Mouse (Mus musculus): Measurements from ENCODE around the gene Zbtb9. TPM values are rescaled to one million over a fixed set of nuclear protein-coding genes. Genes with fewer than 3 reads are reported as not detected.
"Not testable (repeated sequence)": the region's sequence is repeated elsewhere in the genome, so short reads cannot be mapped to it uniquely, and the experiment has no call there.

Gene Zbtb9
- total RNA-seq, 1 experiment = 8.2 TPM

- no peak for DNase-seq (ENCODE audit: low read depth, low spot score)
- Histone ChIP-seq H3K36me3 (ENCODE audit: control insufficient read depth, insufficient read depth, low read length, poor library complexity, severe bottlenecking) (peaks cover 19% of the 10 kb centered on the region), H3K27ac (ENCODE audit: insufficient read depth, low read depth, low read length, poor library complexity, severe bottlenecking) (no peak overlapping the region), H3K4me1 (ENCODE audit: control insufficient read depth in 2 of 2, insufficient read depth in 2 of 2, low read length in 2 of 2, poor library complexity in 1 of 2) (peaks cover 0 to 19% of the 10 kb centered on the region in 2 experiments; a peak in 1 of 4 replicates), H3K9ac (ENCODE audit: insufficient read depth, low read depth, low read length, poor library complexity, severe bottlenecking) (peak overlapping the region; percentile 86; the same call in 1 of the 2 replicates), H3K9me3 (ENCODE audit: control insufficient read depth, insufficient read depth, low read depth, low read length) (no peaks in the 10 kb centered on the region), H3K4me3 (ENCODE audit: insufficient read depth in 1 of 2, low read depth in 1 of 2, low read length in 2 of 2, poor library complexity in 1 of 2, severe bottlenecking in 1 of 2) (peak overlapping the region; percentile 77 to 93)
- in situ Hi-C loops (cut with MboI; ENCODE audit: low sequenced_read_pairs in 2 of 2, unreplicated experiment in 2 of 2) = no loop called here
- TF ChIP-seq MAFK (IDR thresholded peaks at IDR 0.05; ENCODE audit: insufficient read depth, low read depth, low read length) = no peak
- no peak for TF ChIP-seq ZC3H11A (IDR thresholded peaks at IDR 0.05; ENCODE audit: borderline replicate concordance, low read depth, low read length)
- no peak for TF ChIP-seq CHD2 (IDR thresholded peaks at IDR 0.05; ENCODE audit: low read depth, low read length)
- TF ChIP-seq ZNF384 (IDR thresholded peaks at IDR 0.05; ENCODE audit: low read depth, low read length) = no peak
- TF ChIP-seq HCFC1 (IDR thresholded peaks at IDR 0.05; ENCODE audit: borderline replicate concordance, insufficient read depth, low read length) = no peak
Observed at GRCm38 (mm10) chr17:26972107-26972506, 860 bp upstream of the Zbtb9 start.

DNA sequence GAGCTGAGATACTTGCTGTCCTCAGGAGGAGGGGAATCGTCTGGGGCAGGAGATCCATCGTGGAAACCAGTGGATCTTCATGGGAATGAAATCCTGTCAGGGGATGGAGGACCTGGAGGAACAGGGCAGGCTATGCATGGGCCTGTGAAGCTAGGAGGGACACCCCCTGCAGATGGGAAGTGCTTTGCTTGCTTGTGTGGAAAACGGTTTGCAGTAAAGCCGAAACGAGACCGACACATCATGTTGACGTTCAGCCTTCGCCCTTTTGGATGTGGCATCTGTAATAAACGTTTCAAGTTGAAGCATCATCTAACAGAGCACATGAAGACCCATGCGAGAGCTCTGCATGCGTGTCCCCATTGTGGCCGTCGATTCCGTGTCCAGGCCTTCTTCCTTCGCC is 1.6 kb downstream of the Zbtb9 start:
- TF ChIP-seq MAFK (IDR thresholded peaks at IDR 0.05; ENCODE audit: insufficient read depth, low read depth, low read length) = no peak
- TF ChIP-seq HCFC1 (IDR thresholded peaks at IDR 0.05; ENCODE audit: borderline replicate concordance, insufficient read depth, low read length) = no peak
- TF ChIP-seq CHD2 (IDR thresholded peaks at IDR 0.05; ENCODE audit: low read depth, low read length) = no peak
- TF ChIP-seq ZC3H11A (IDR thresholded peaks at IDR 0.05; ENCODE audit: borderline replicate concordance, low read depth, low read length) = no peak
- TF ChIP-seq ZNF384 (IDR thresholded peaks at IDR 0.05; ENCODE audit: low read depth, low read length) = no peak
- in situ Hi-C loops (cut with MboI; ENCODE audit: low sequenced_read_pairs in 2 of 2, unreplicated experiment in 2 of 2) = no loop called here
- peaks cover 17% of the 10 kb centered on the region for H3K36me3 ChIP-seq (ENCODE audit: control insufficient read depth, insufficient read depth, low read length, poor library complexity, severe bottlenecking)
- H3K9me3 ChIP-seq (ENCODE audit: control insufficient read depth, insufficient read depth, low read depth, low read length) = no peaks in the 10 kb centered on the region
- H3K27ac ChIP-seq (ENCODE audit: insufficient read depth, low read depth, low read length, poor library complexity, severe bottlenecking) = no peak overlapping the region
- no peak overlapping the region for H3K4me3 ChIP-seq (ENCODE audit: insufficient read depth in 1 of 2, low read depth in 1 of 2, low read length in 2 of 2, poor library complexity in 1 of 2, severe bottlenecking in 1 of 2)
- H3K4me1 ChIP-seq (ENCODE audit: control insufficient read depth in 2 of 2, insufficient read depth in 2 of 2, low read length in 2 of 2, poor library complexity in 1 of 2) = peaks cover 0 to 11% of the 10 kb centered on the region in 2 experiments; a peak in 1 of 4 replicates
- H3K9ac ChIP-seq (ENCODE audit: insufficient read depth, low read depth, low read length, poor library complexity, severe bottlenecking) = no peak overlapping the region
- DNase-seq (ENCODE audit: low read depth, low spot score) = no peak

- Histone ChIP-seq H3K9me3 (ENCODE audit: control insufficient read depth, insufficient read depth, low read depth, low read length) (no peaks in the 10 kb centered on the region), H3K9ac (ENCODE audit: insufficient read depth, low read depth, low read length, poor library complexity, severe bottlenecking) (no peak overlapping the region), H3K27ac (ENCODE audit: insufficient read depth, low read depth, low read length, poor library complexity, severe bottlenecking) (no peak overlapping the region), H3K4me1 (ENCODE audit: control insufficient read depth in 2 of 2, insufficient read depth in 2 of 2, low read length in 2 of 2, poor library complexity in 1 of 2) (peaks cover 0 to 11% of the 10 kb centered on the region in 2 experiments; a peak in 1 of 4 replicates), H3K36me3 (ENCODE audit: control insufficient read depth, insufficient read depth, low read length, poor library complexity, severe bottlenecking) (peaks cover 17% of the 10 kb centered on the region), H3K4me3 (ENCODE audit: insufficient read depth in 1 of 2, low read depth in 1 of 2, low read length in 2 of 2, poor library complexity in 1 of 2, severe bottlenecking in 1 of 2) (no peak overlapping the region)
- TF ChIP-seq CHD2 (IDR thresholded peaks at IDR 0.05; ENCODE audit: low read depth, low read length) (no peak), ZNF384 (IDR thresholded peaks at IDR 0.05; ENCODE audit: low read depth, low read length) (no peak), ZC3H11A (IDR thresholded peaks at IDR 0.05; ENCODE audit: borderline replicate concordance, low read depth, low read length) (no peak), MAFK (IDR thresholded peaks at IDR 0.05; ENCODE audit: insufficient read depth, low read depth, low read length) (no peak), HCFC1 (IDR thresholded peaks at IDR 0.05; ENCODE audit: borderline replicate concordance, insufficient read depth, low read length) (no peak)
- in situ Hi-C loops (cut with MboI; ENCODE audit: low sequenced_read_pairs in 2 of 2, unreplicated experiment in 2 of 2) = no loop called here
- DNase-seq (ENCODE audit: low read depth, low spot score) = no peak
Observed at GRCm38 (mm10) chr17:26975415-26975814, 2.4 kb downstream of the Zbtb9 start.

DNA sequence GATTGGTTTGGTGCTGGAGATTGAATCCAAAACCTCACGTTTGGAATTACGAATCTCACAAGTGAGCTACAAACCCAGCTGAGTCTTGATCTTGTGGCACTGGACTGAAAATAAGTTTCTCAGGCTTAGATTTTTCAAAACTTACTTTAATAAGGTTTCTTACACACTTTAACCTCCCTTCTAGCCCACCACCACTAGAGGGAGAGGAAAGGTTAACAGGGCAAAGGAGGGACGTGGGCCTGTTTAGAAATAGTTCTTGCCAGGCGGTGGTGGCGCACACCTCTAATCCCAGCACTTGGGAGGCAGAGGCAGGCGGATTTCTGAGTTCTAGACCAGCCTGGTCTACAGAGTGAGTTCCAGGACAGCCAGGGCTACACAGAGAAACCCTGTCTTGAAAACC is 4.4 kb downstream of the Zbtb9 start:
- DNase-seq (ENCODE audit: low read depth, low spot score); H3K27ac ChIP-seq (ENCODE audit: insufficient read depth, low read depth, low read length, poor library complexity, severe bottlenecking); in situ Hi-C loops (cut with MboI; ENCODE audit: low sequenced_read_pairs in 2 of 2, unreplicated experiment in 2 of 2); H3K4me3 ChIP-seq (ENCODE audit: insufficient read depth in 1 of 2, low read depth in 1 of 2, low read length in 2 of 2, poor library complexity in 1 of 2, severe bottlenecking in 1 of 2); H3K9me3 ChIP-seq (ENCODE audit: control insufficient read depth, insufficient read depth, low read depth, low read length); H3K9ac ChIP-seq (ENCODE audit: insufficient read depth, low read depth, low read length, poor library complexity, severe bottlenecking); H3K4me1 ChIP-seq (ENCODE audit: control insufficient read depth in 2 of 2, insufficient read depth in 2 of 2, low read length in 2 of 2, poor library complexity in 1 of 2): not testable (repeated sequence)
- 0 out of 2 replicates have a peak, but pooled peaks have one; percentile 48 for TF ChIP-seq ZNF384 (IDR thresholded peaks at IDR 0.05; ENCODE audit: low read depth, low read length)
- peaks cover 17% of the 10 kb centered on the region for H3K36me3 ChIP-seq (ENCODE audit: control insufficient read depth, insufficient read depth, low read length, poor library complexity, severe bottlenecking)

- H3K4me1 ChIP-seq (ENCODE audit: control insufficient read depth in 2 of 2, insufficient read depth in 2 of 2, low read length in 2 of 2, poor library complexity in 1 of 2) = peaks cover 0 to 2% of the 10 kb centered on the region in 2 experiments; a peak in 1 of 4 replicates
- DNase-seq (ENCODE audit: low read depth, low spot score) = no peak
- no peak overlapping the region for H3K9ac ChIP-seq (ENCODE audit: insufficient read depth, low read depth, low read length, poor library complexity, severe bottlenecking)
- peaks cover 16% of the 10 kb centered on the region for H3K36me3 ChIP-seq (ENCODE audit: control insufficient read depth, insufficient read depth, low read length, poor library complexity, severe bottlenecking)
- H3K4me3 ChIP-seq (ENCODE audit: insufficient read depth in 1 of 2, low read depth in 1 of 2, low read length in 2 of 2, poor library complexity in 1 of 2, severe bottlenecking in 1 of 2) = no peak overlapping the region
- TF ChIP-seq MAFK (IDR thresholded peaks at IDR 0.05; ENCODE audit: insufficient read depth, low read depth, low read length) (no peak), ZNF384 (IDR thresholded peaks at IDR 0.05; ENCODE audit: low read depth, low read length) (no peak), ZC3H11A (IDR thresholded peaks at IDR 0.05; ENCODE audit: borderline replicate concordance, low read depth, low read length) (no peak), CHD2 (IDR thresholded peaks at IDR 0.05; ENCODE audit: low read depth, low read length) (no peak), HCFC1 (IDR thresholded peaks at IDR 0.05; ENCODE audit: borderline replicate concordance, insufficient read depth, low read length) (no peak)
- in situ Hi-C loops (cut with MboI; ENCODE audit: low sequenced_read_pairs in 2 of 2, unreplicated experiment in 2 of 2) = no loop called here
- no peak overlapping the region for H3K27ac ChIP-seq (ENCODE audit: insufficient read depth, low read depth, low read length, poor library complexity, severe bottlenecking)
- H3K9me3 ChIP-seq (ENCODE audit: control insufficient read depth, insufficient read depth, low read depth, low read length) = no peaks in the 10 kb centered on the region
Observed at GRCm38 (mm10) chr17:26979426-26979825, 6.5 kb downstream of the Zbtb9 start.

Measured in ES-E14 (cell line).